Comparison of ENCODE assay signal across 16 mouse cellular contexts in genomic region chr11:66966500-66967116, GRCm38 (mm10). TPM values are rescaled to one million over a fixed set of nuclear protein-coding genes. Genes with fewer than 3 reads are reported as not detected.
"Had no signal": no experiment of that assay in that cellular context is flagged by ENCODE, and none has a peak within 500 bp of the region (broad histone marks: within the 10 kb centered on the region; RNA-seq: fewer than 3 reads in every experiment).

No protein-coding gene starts in this region.

- H3K9me3 ChIP-seq: limb, embryonic 13.5 days; liver, embryonic 15.5 days; midbrain, embryonic 12.5 days; stomach, embryonic 15.5 days had no signal

- H3K27ac ChIP-seq: limb, embryonic 13.5 days; liver, embryonic 15.5 days; midbrain, embryonic 12.5 days; stomach, embryonic 15.5 days had no signal

- H3K36me3 ChIP-seq: limb, embryonic 13.5 days; liver, embryonic 15.5 days; midbrain, embryonic 12.5 days; stomach, embryonic 15.5 days had no signal

- ATAC-seq: inflammation-experienced regulatory T-cells, adult 6 months; intestine, postnatal 0 days; lung, postnatal 0 days; midbrain, embryonic 16.5 days had no signal

- H3K4me1 ChIP-seq: limb, embryonic 13.5 days; liver, embryonic 15.5 days; midbrain, embryonic 12.5 days; stomach, embryonic 15.5 days had no signal

- DNase-seq: kidney, adult 8-10 months; layer of hippocampus, adult 9-11 months; layer of hippocampus, postnatal 36 days; lung, adult 2 months; lung, postnatal 36 days; right cerebral cortex, postnatal 14 days had no signal

- H3K27me3 ChIP-seq: limb, embryonic 13.5 days; liver, embryonic 15.5 days; midbrain, embryonic 12.5 days; stomach, embryonic 15.5 days had no signal

- H3K9ac ChIP-seq: limb, embryonic 13.5 days; liver, embryonic 15.5 days; midbrain, embryonic 12.5 days; stomach, embryonic 15.5 days had no signal

- H3K4me3 ChIP-seq: limb, embryonic 13.5 days; liver, embryonic 15.5 days; midbrain, embryonic 12.5 days; stomach, embryonic 15.5 days had no signal

- H3K4me2 ChIP-seq: limb, embryonic 13.5 days; liver, embryonic 15.5 days; midbrain, embryonic 12.5 days; stomach, embryonic 15.5 days had no signal

RNA-seq across cellular contexts. Expression of gene Tmem238l, which starts 10.2 kb away (rescaled TPM):
- polyA plus RNA-seq: inflammation-experienced regulatory T-cells, adult 6 months; limb, embryonic 13.5 days; liver, adult 2 months; liver, embryonic 15.5 days; lung, postnatal 0 days; midbrain, embryonic 12.5 days; midbrain, embryonic 16.5 days; neural tube, embryonic 14.5 days had no signal

RNA-seq across cellular contexts. Expression of gene Pirt, which starts 54.8 kb away (rescaled TPM):
- polyA plus RNA-seq: inflammation-experienced regulatory T-cells, adult 6 months; liver, adult 2 months; liver, embryonic 15.5 days had no signal
